Mouse (Mus musculus): ENCODE results near the gene Znrf1. TPM values are rescaled to one million over a fixed set of nuclear protein-coding genes. Genes with fewer than 3 reads are reported as not detected.

Gene Znrf1
- polyA plus RNA-seq, 1 experiment from 2014 or later = 51.6 TPM

- Histone ChIP-seq H3K4me1 (ENCODE audit: insufficient read depth) (no peaks in the 10 kb centered on the region), H3K4me3 (ENCODE audit: low read depth, low read length) (no peak overlapping the region), H3K9me3 (ENCODE audit: low read depth, low read length) (no peaks in the 10 kb centered on the region), H3K36me3 (ENCODE audit: insufficient read depth) (0 out of 2 replicates have a peak, but pooled peaks cover 4% of the 10 kb centered on the region), H3K27me3 (ENCODE audit: insufficient read depth, low read length) (no peaks in the 10 kb centered on the region), H3K4me2 (no peak overlapping the region), H3K9ac (no peak overlapping the region), H3K27ac (ENCODE audit: low read depth) (no peak overlapping the region)
- DNase-seq (no peak), ATAC-seq (ENCODE audit: insufficient read depth) (no peak)
- WGBS = 86% methylated on average over 2 of the region's 2 CpGs
- no peak for TF ChIP-seq CTCF (IDR thresholded peaks at IDR 0.05; ENCODE audit: low read depth)
These were observed 18.4 kb upstream of the Znrf1 start for GRCm38 (mm10) chr8:111517466-111517865.

GRCm38 (mm10) chr8:111521713-111522429 is 14.0 kb upstream of the Znrf1 start, which contains the start of gene Wdr59:
TSS of gene Wdr59 (minus strand) at chr8:111522092.
- Histone ChIP-seq H3K36me3 (ENCODE audit: insufficient read depth) (no peaks in the 10 kb centered on the region), H3K27ac (ENCODE audit: low read depth) (no peak within 1 kb of the TSS)

GRCm38 (mm10) chr8:111526403-111527024 is 9.4 kb upstream of the Znrf1 start:
- 62% methylated on average over 6 of the region's 6 CpGs for WGBS
- H3K4me3 ChIP-seq (ENCODE audit: low read depth, low read length) = no peak overlapping the region
- no peak overlapping the region for H3K9ac ChIP-seq
- no peak for TF ChIP-seq CTCF (IDR thresholded peaks at IDR 0.05; ENCODE audit: low read depth)
- no peaks in the 10 kb centered on the region for H3K9me3 ChIP-seq (ENCODE audit: low read depth, low read length)
- DNase-seq (no peak), ATAC-seq (ENCODE audit: insufficient read depth) (no peak)
- H3K27ac ChIP-seq (ENCODE audit: low read depth) = no peak overlapping the region
- no peaks in the 10 kb centered on the region for H3K27me3 ChIP-seq (ENCODE audit: insufficient read depth, low read length)
- H3K4me2 ChIP-seq = no peak overlapping the region
- H3K36me3 ChIP-seq (ENCODE audit: insufficient read depth) = no peaks in the 10 kb centered on the region
- H3K4me1 ChIP-seq (ENCODE audit: insufficient read depth) = no peaks in the 10 kb centered on the region

More at GRCm38 (mm10) chr8:111521713-111522429, 14.0 kb upstream of the Znrf1 start, which contains the start of gene Wdr59:
- peak; percentile 47 for TF ChIP-seq CTCF (IDR thresholded peaks at IDR 0.05; ENCODE audit: low read depth)
- Histone ChIP-seq H3K4me1 (ENCODE audit: insufficient read depth) (no peaks in the 10 kb centered on the region), H3K9ac (peak within 1 kb of the TSS; percentile 50), H3K9me3 (ENCODE audit: low read depth, low read length) (no peaks in the 10 kb centered on the region), H3K4me2 (peak within 1 kb of the TSS; percentile 74), H3K27me3 (ENCODE audit: insufficient read depth, low read length) (no peaks in the 10 kb centered on the region), H3K4me3 (ENCODE audit: low read depth, low read length) (peak within 1 kb of the TSS; percentile 63)
- under 1% methylated on average over 34 of the region's 34 CpGs for WGBS
- ATAC-seq (ENCODE audit: insufficient read depth) (peak; percentile 98), DNase-seq (peak; percentile 100)

GRCm38 (mm10) chr8:111527149-111527548 is 8.7 kb upstream of the Znrf1 start:
- 63% methylated on average over 8 of the region's 8 CpGs for WGBS
- Histone ChIP-seq H3K4me1 (ENCODE audit: insufficient read depth) (no peaks in the 10 kb centered on the region), H3K4me2 (no peak overlapping the region), H3K27ac (ENCODE audit: low read depth) (no peak overlapping the region), H3K9ac (no peak overlapping the region), H3K36me3 (ENCODE audit: insufficient read depth) (no peaks in the 10 kb centered on the region), H3K4me3 (ENCODE audit: low read depth, low read length) (no peak overlapping the region), H3K27me3 (ENCODE audit: insufficient read depth, low read length) (no peaks in the 10 kb centered on the region), H3K9me3 (ENCODE audit: low read depth, low read length) (no peaks in the 10 kb centered on the region)
- no peak for TF ChIP-seq CTCF (IDR thresholded peaks at IDR 0.05; ENCODE audit: low read depth)
- no peak for ATAC-seq (ENCODE audit: insufficient read depth)
- DNase-seq = no peak

GRCm38 (mm10) chr8:111528071-111528470 is 7.8 kb upstream of the Znrf1 start:
- H3K4me3 ChIP-seq (ENCODE audit: low read depth, low read length) = no peak overlapping the region
- 75% methylated on average over 5 of the region's 5 CpGs for WGBS
- no peaks in the 10 kb centered on the region for H3K36me3 ChIP-seq (ENCODE audit: insufficient read depth)
- H3K27me3 ChIP-seq (ENCODE audit: insufficient read depth, low read length) = no peaks in the 10 kb centered on the region
- H3K27ac ChIP-seq (ENCODE audit: low read depth) = no peak overlapping the region
- no peak overlapping the region for H3K4me2 ChIP-seq
- DNase-seq (no peak), ATAC-seq (ENCODE audit: insufficient read depth) (no peak)
- H3K4me1 ChIP-seq (ENCODE audit: insufficient read depth) = no peaks in the 10 kb centered on the region
- no peaks in the 10 kb centered on the region for H3K9me3 ChIP-seq (ENCODE audit: low read depth, low read length)
- H3K9ac ChIP-seq = no peak overlapping the region
- no peak for TF ChIP-seq CTCF (IDR thresholded peaks at IDR 0.05; ENCODE audit: low read depth)

GRCm38 (mm10) chr8:111531191-111531590 is 4.7 kb upstream of the Znrf1 start:
- TF ChIP-seq CTCF (IDR thresholded peaks at IDR 0.05; ENCODE audit: low read depth) = no peak
- H3K27ac ChIP-seq (ENCODE audit: low read depth) = no peak overlapping the region
- H3K4me1 ChIP-seq (ENCODE audit: insufficient read depth) = no peaks in the 10 kb centered on the region
- H3K4me2 ChIP-seq = no peak overlapping the region
- H3K4me3 ChIP-seq (ENCODE audit: low read depth, low read length) = no peak overlapping the region
- ATAC-seq (ENCODE audit: insufficient read depth) (no peak), DNase-seq (no peak)
- no peaks in the 10 kb centered on the region for H3K9me3 ChIP-seq (ENCODE audit: low read depth, low read length)
- H3K36me3 ChIP-seq (ENCODE audit: insufficient read depth) = no peaks in the 10 kb centered on the region
- WGBS = 63% methylated on average over 12 of the region's 12 CpGs
- no peak overlapping the region for H3K9ac ChIP-seq
- H3K27me3 ChIP-seq (ENCODE audit: insufficient read depth, low read length) = no peaks in the 10 kb centered on the region

GRCm38 (mm10) chr8:111531621-111532020 is 4.3 kb upstream of the Znrf1 start:
- no peaks in the 10 kb centered on the region for H3K4me1 ChIP-seq (ENCODE audit: insufficient read depth)
- WGBS = 67% methylated on average over 17 of the region's 17 CpGs
- TF ChIP-seq CTCF (IDR thresholded peaks at IDR 0.05; ENCODE audit: low read depth) = no peak
- no peaks in the 10 kb centered on the region for H3K36me3 ChIP-seq (ENCODE audit: insufficient read depth)
- no peak overlapping the region for H3K9ac ChIP-seq
- no peaks in the 10 kb centered on the region for H3K27me3 ChIP-seq (ENCODE audit: insufficient read depth, low read length)
- no peak overlapping the region for H3K4me2 ChIP-seq
- H3K4me3 ChIP-seq (ENCODE audit: low read depth, low read length) = no peak overlapping the region
- H3K27ac ChIP-seq (ENCODE audit: low read depth) = no peak overlapping the region
- ATAC-seq (ENCODE audit: insufficient read depth) (no peak), DNase-seq (no peak)
- H3K9me3 ChIP-seq (ENCODE audit: low read depth, low read length) = no peaks in the 10 kb centered on the region

Data from lung, embryonic 14.5 days (tissue).